Mouse (Mus musculus) brown adipose tissue, adult 24 weeks (tissue): ENCODE data around the gene Stk10. TPM values are rescaled to one million over a fixed set of nuclear protein-coding genes. Genes with fewer than 3 reads are reported as not detected.

Source experiments
- H3K27ac ChIP-seq: fragments of 200-500 bp; replicated peaks from 2 replicates; pipeline ENCODE4 v1.5.1; 2012; ENCODE audit warnings: low read depth, mild to moderate bottlenecking, low read length
- H3K4me1 ChIP-seq: fragments of 200-500 bp; 2 replicates; pipeline ENCODE4 v1.6.1; 2012; ENCODE audit warnings: low read length, mixed read lengths; ENCODE audit not compliant: control insufficient read depth, insufficient read depth, insufficient read length
- H3K4me3 ChIP-seq: fragments of 200-500 bp; 2 replicates; pipeline ENCODE4 v1.5.1; 2012; ENCODE audit warnings: low read depth, mild to moderate bottlenecking, low read length, moderate library complexity; ENCODE audit not compliant: insufficient read depth
- polyA plus RNA-seq: library from polyadenylated mRNA; stranded (reverse); fragments of >200 nt; gene quantifications from 2 replicates; pipeline ENCODE4 v1.2.4, GENCODE M21; 2012; ENCODE audit not compliant: missing spikeins, insufficient read depth, insufficient read length

The Stk10 gene
- polyA plus RNA-seq, 1 experiment, result 4.3 TPM

DNA sequence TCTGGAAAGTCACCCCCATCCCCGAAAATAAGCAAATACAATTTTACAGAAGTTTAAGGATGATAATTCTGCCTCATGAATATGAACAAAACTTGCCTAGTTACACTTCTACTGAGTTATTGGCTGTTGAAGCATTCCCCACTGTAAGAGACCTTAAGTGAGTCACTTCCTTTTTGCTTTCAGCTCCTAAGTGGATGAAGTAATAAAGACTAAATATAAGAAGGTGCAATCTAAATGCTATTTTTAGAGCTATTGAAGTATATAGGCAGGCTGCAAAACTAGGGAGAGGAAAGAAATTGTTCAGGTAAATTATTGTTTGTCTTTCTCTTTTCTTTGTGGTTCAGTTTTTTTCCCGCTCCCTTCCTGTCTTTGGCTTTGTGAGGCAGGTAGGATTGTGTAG lies 114.2 kb downstream of the Stk10 start:
- peaks cover 4% of the 10 kb centered on the region for H3K4me1 ChIP-seq
- H3K4me3 ChIP-seq, result no peak overlapping the region
- no peak overlapping the region for H3K27ac ChIP-seq

DNA sequence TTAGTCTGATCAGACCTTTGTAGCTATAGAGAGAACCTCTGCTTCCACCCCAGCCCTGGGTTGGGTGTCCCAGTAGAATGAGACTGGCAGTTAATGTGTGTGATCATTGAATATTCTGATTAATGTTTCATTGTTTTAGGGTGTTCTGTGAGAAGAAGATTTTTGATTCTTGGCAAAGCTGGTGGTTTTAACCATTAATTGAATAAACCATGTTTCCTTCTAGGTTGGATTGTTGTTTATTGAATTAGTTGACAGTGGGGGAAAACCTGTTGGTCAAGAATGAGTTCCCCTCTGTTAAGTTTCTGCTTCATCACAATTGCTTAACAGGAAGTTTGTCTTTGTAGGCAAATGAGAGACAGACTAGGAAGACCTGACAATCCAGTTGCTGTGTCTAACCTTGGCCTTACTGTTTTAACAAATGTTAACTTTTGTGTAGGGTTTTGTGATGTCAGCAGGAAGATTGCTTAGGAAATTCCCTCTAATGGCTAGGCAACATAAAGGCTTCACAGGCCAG lies 117.2 kb downstream of the Stk10 start:
- Histone ChIP-seq H3K4me1 (peaks cover 7% of the 10 kb centered on the region), H3K27ac (no peak overlapping the region), H3K4me3 (no peak overlapping the region)

DNA sequence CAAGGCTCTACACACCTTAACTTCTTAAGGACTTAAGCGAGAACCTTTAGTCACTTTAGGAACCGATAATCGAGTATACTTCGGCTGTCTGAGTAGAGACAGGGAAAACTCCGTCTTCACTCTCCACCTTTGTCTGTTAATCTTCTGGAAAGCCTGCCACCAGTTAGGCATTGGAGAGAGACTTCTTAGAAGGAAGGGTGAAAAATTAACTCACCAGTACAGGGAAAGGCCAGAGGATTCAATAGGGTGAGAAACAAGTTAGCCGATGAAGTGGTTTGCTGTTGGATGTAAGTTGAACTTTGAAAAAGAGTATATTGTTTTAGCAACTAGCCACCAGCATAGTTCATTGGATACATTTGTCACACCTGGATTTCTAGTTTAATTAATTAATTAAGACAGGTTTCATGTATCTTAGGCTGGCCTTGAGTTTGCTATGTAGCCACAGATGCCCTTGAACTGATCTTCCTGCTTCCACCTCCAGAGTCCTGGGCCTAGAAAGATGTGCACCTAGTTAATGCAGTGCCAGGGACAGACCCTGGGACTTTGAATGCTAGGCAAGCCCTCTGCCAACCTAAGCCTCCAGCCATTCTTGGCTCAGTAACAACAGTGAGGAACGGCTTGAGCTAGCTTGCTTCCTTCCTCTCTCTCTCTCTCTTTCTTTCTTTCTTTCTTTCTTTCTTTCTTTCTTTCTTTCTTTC lies 117.9 kb downstream of the Stk10 start:
- Histone ChIP-seq H3K27ac (no peak overlapping the region), H3K4me1 (peaks cover 7% of the 10 kb centered on the region), H3K4me3 (no peak overlapping the region)

DNA sequence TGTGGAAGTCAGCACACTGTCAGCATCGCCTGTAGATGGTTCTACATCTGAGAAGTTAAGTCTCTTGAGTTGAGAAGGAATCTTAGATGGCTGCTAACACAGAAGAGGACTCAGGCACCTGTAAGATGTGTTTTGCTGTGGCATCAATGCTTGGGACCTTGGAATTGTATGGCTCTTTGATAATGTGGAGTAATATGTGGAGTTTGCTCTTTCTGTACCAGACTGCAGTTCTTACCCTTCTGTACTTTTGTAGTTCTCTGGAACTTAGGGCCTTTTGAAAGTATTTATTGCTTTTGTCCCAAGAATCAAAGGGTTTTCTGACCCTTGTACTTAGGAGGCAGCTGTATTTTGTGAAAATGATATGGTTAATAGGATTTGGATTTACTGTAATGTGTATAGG lies 118.6 kb downstream of the Stk10 start:
- H3K27ac ChIP-seq, result no peak overlapping the region
- peaks cover 7% of the 10 kb centered on the region for H3K4me1 ChIP-seq
- H3K4me3 ChIP-seq, result no peak overlapping the region

DNA sequence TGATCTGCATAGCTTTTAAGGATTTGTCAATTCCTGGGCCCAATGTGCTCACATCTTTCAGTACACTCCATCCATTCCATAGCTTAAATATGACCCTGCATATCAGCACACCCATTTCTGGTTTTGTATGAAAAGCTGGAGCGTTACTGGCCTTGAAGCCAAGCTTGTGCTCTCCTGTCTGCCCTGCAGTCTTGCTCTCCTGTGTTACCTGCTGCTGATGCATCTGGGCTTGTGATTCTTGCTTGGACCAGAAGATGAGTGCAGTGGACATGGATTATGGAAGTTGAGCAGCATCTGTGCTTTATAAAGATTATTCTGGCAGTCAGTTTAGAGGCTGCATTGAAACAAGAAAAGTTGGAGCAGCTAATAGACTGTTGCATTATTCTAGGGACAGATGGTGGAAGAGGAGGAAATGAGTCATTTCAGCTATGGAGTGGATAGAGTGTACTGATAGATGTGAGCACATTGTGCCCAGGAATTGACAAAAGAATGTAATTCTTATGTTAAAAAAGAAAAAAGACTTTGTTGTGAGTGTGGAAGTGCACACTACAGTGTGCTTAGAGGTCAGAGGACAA lies 129.1 kb downstream of the Stk10 start:
- Histone ChIP-seq H3K27ac (no peak overlapping the region), H3K4me1 (no peaks in the 10 kb centered on the region; the same call in 1 of the 2 replicates), H3K4me3 (no peak overlapping the region)

DNA sequence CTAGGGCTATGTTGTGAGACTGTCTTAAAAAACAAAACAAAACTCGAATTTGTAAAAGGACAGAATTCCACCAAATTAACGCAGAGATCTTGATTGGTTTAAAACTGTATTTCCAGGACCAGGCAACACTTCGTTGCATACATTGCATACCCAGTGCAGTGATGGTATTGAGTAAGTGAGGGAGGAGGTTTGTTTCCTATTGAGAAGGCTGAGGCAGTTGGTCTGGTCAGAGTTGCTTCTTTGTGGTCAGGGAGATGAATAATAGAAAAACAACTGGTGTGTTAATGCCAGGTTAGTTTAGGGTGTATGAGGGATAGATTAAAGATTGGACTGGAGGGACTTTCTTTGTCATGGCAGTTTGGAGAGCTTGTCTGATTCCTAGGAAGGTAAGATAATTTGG lies 132.5 kb downstream of the Stk10 start:
- H3K4me1 ChIP-seq, result peaks cover 2% of the 10 kb centered on the region
- H3K27ac ChIP-seq, result no peak overlapping the region

DNA sequence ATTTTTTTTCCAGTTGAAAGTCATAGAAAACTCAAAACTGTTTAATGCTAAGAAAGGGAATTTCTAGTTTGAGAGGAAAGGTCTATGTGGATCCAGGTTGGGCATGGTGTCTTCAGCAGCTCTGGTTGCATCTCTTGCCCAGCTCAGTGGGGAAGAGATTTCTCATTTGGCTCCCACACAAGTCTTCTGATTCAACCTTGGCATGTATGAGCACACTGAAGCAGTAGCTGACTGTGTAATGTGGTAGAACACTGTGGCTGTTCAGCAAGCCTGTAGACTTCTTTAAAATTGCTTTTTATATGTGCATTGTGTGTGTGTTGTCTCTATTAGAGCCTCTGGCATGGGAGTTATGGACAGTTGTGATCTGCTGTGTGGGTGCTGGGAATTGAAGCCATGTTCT lies 133.9 kb downstream of the Stk10 start:
- Histone ChIP-seq H3K4me3 (no peak overlapping the region), H3K27ac (no peak overlapping the region), H3K4me1 (peaks cover 7% of the 10 kb centered on the region)

More for the DNA sequence above, 132.5 kb downstream of the Stk10 start:
- H3K4me3 ChIP-seq, result no peak overlapping the region

DNA sequence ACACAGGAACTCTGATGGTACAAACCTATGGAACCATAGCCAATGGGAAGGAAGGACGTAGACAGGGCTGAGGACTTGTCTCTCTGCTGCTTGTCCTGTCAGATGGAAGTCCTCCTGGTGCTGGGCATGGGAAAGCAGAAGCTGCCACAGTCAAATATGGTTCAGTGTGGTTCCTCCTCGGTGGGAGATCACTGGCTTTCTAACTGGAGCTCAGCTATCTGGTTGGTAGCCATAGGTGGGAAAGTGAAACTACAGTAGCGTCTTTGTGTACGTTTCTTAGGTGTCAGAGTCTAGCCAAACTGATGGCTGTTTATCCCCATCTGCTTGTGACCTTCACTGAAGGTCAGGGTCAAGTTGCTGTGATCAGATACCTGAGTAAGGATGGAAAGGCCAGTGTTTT lies 138.4 kb downstream of the Stk10 start:
- Histone ChIP-seq H3K4me1 (peaks cover 14% of the 10 kb centered on the region), H3K27ac (no peak overlapping the region), H3K4me3 (no peak overlapping the region)

Other genes starting within 250 kb of the Stk10 start
- 66.6 and 483 TPM in 2 replicates for gene Hba-a1, start 249.8 kb upstream of the Stk10 start, polyA plus RNA-seq
- not detected in 2 replicates for gene Hbq1b, start 246.3 kb upstream of the Stk10 start, polyA plus RNA-seq
- gene Hba-a2, start 236.8 kb upstream of the Stk10 start, polyA plus RNA-seq, result 532 and 3,024 TPM in 2 replicates
- gene Hbq1a, start 233.2 kb upstream of the Stk10 start, polyA plus RNA-seq, result not detected in 2 replicates
- gene Sh3pxd2b, start 185.5 kb upstream of the Stk10 start, polyA plus RNA-seq, result 3.4 and 5.6 TPM in 2 replicates
- 2.6 and 2.7 TPM in 2 replicates for gene Ubtd2, start 77.9 kb upstream of the Stk10 start, polyA plus RNA-seq
- gene Efcab9, start 1.2 kb upstream of the Stk10 start, polyA plus RNA-seq, result not detected in 2 replicates
- gene Fbxw11, start 109.4 kb downstream of the Stk10 start, polyA plus RNA-seq, result 26.5 and 27.8 TPM in 2 replicates